Mouse (Mus musculus) heart, adult 11 months (tissue): ENCODE data around the gene Traf3ip2.
A peak's percentile ranks its signal among the peaks of the same experiment; 100 is the strongest.

Experiments used
- DNase-seq: peaks from one replicate; pipeline ENCODE4 v3.0.0; 2022

Gene Traf3ip2

GRCm38 (mm10) chr10:39683481-39683880, 70.7 kb downstream of the Traf3ip2 start:
- peak; percentile 76 for DNase-seq

- DNase-seq, result peak; percentile 88
Observed at GRCm38 (mm10) chr10:39686811-39687210, 74.1 kb downstream of the Traf3ip2 start.

- no peak for DNase-seq
Observed at GRCm38 (mm10) chr10:39687851-39688250, 75.1 kb downstream of the Traf3ip2 start.

GRCm38 (mm10) chr10:39691351-39692064, 78.8 kb downstream of the Traf3ip2 start:
- DNase-seq, result no peak

- DNase-seq, result no peak
Observed at GRCm38 (mm10) chr10:39692152-39692551, 79.4 kb downstream of the Traf3ip2 start.
